Mouse (Mus musculus) naive thymus-derived CD4-positive, alpha-beta T cell, adult 5 months (primary cell): ENCODE data around the gene Btbd35f22. TPM values are rescaled to one million over a fixed set of nuclear protein-coding genes. Genes with fewer than 3 reads are reported as not detected.

Source experiments
- polyA plus RNA-seq: library from polyadenylated mRNA; unstranded; fragments of 100-300 nt; shearing (Covaris generic); gene quantifications from one replicate; pipeline ENCODE4 v1.2.1, GENCODE M21; 2017

Btbd35f22 gene
- not detected for polyA plus RNA-seq

GRCm38 (mm10) chrX:32047529-32047928 is at the start of gene Btbd35f22:
Gene Btbd35f22, plus strand, starts transcription at chrX:32047829.

Other genes starting within 250 kb of the Btbd35f22 start
- not detected for gene Gm21637, start 85.8 kb upstream of the Btbd35f22 start, polyA plus RNA-seq
- gene Btbd35f2, start 230.6 kb downstream of the Btbd35f22 start, polyA plus RNA-seq, result not detected